Mouse (Mus musculus) stomach, postnatal 0 days (tissue): ENCODE results near the gene Atp5b. TPM values are rescaled to one million over a fixed set of nuclear protein-coding genes. Genes with fewer than 3 reads are reported as not detected.
A peak's percentile ranks its signal among the peaks of the same experiment; 100 is the strongest.

ENCODE experiments used
- ATAC-seq: fragments of 200-750 bp; cut with Nextera tagmentation; 2 replicates; pipeline ENCODE4 v1.8.0; 2017; ENCODE audit not compliant: low FRiP score, low TSS enrichment
- DNase-seq: peaks from one replicate; pipeline ENCODE4 v3.0.0-alpha.2; 2016; ENCODE audit warnings: low spot score
- H3K27ac ChIP-seq: fragments of 300-500 bp; sonication (generic); replicated peaks from 2 replicates; pipeline ENCODE4 v1.5.1; 2014; ENCODE audit warnings: mild to moderate bottlenecking, control low read depth
- H3K27me3 ChIP-seq: fragments of 300-500 bp; sonication (generic); 2 replicates; pipeline ENCODE4 v1.6.1; 2014; ENCODE audit warnings: low read length; ENCODE audit not compliant: control insufficient read depth, insufficient read depth
- H3K36me3 ChIP-seq: fragments of 300-500 bp; sonication (generic); 2 replicates; pipeline ENCODE4 v1.6.1; 2014; ENCODE audit warnings: low read length, mixed read lengths; ENCODE audit not compliant: control insufficient read depth, insufficient read depth
- H3K4me1 ChIP-seq: fragments of 300-500 bp; sonication (generic); replicated peaks from 2 replicates; pipeline ENCODE4 v1.6.1; 2014; ENCODE audit warnings: antibody characterized with exemption; ENCODE audit not compliant: control insufficient read depth, insufficient read depth
- H3K4me2 ChIP-seq: fragments of 300-500 bp; sonication (generic); replicated peaks from 2 replicates; pipeline ENCODE4 v1.6.1; 2014; ENCODE audit warnings: low read depth, mild to moderate bottlenecking, control low read depth, moderate library complexity
- H3K4me3 ChIP-seq: fragments of 300-500 bp; sonication (generic); 2 replicates; pipeline ENCODE4 v1.5.1; 2014; ENCODE audit warnings: low read depth, low read length, control low read depth
- H3K9ac ChIP-seq: fragments of 300-500 bp; sonication (generic); 2 replicates; pipeline ENCODE4 v1.6.1; 2014; ENCODE audit warnings: mild to moderate bottlenecking, low read length, control low read depth, mixed read lengths
- H3K9me3 ChIP-seq: fragments of 300-500 bp; sonication (generic); 2 replicates; pipeline ENCODE4 v1.6.1; 2016; ENCODE audit warnings: low read length; ENCODE audit not compliant: control insufficient read depth
- CTCF ChIP-seq: IDR thresholded peaks from 2 replicates; pipeline ENCODE4 v1.5.1; 2016; ENCODE audit warnings: antibody characterized with exemption, low read depth, mild to moderate bottlenecking, moderate library complexity
- EP300 ChIP-seq: optimal IDR thresholded peaks from 2 replicates; pipeline ENCODE3; 2016; ENCODE audit warnings: antibody characterized with exemption
- WGBS: fragments of 180-500 bp; shearing (Covaris S2); extraction: QIAGEN DNeasy Blood & Tissue Kit; methylation state at CpG from one replicate; pipeline ENCODE4 v1.1.7; 2014; 5-methylcytosine and 5-hydroxymethylcytosine counted together
- microRNA counts: library from miRNA; unstranded; fragments of <30 nt; microRNA quantifications from one replicate; lab custom pipeline; 2015
- microRNA-seq: library from miRNA; unstranded; fragments of <30 nt; microRNA quantifications from one replicate; pipeline ENCODE4, GENCODE M21; 2016
- polyA plus RNA-seq: library from polyadenylated mRNA; unstranded; fragments of >200 nt; fragmentation: Nextera tagmentation; extraction: Ambion mirVana; gene quantifications from 2 replicates; pipeline ENCODE4 v1.2.1, GENCODE M21; 2015

The Atp5b gene
- polyA plus RNA-seq, 1 experiment from 2014 or later: 2,075 TPM

DNA sequence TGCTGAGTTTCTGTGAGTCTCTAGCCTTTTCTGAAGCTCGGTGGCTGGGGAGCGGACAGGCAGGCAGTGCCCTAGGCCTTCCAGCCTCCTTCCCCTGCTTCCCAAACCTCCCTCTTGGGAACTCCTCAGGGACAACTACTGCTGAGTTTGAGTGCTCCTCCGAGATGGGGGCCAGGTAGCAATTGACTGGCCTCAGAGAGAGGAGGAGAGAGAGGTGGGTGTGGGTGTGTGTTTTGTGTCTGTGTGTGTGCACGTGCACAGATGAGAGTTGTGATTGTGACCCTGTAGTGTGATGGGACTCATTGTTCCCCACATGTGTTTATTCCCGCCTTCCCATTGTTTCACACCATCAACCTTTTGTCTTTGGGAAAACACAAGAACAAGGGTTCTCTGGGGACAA, 44.4 kb downstream of the Atp5b start:
- Histone ChIP-seq H3K9ac (no peak overlapping the region), H3K27ac (no peak overlapping the region), H3K9me3 (no peaks in the 10 kb centered on the region), H3K27me3 (no peaks in the 10 kb centered on the region), H3K4me1 (no peaks in the 10 kb centered on the region), H3K4me3 (no peak overlapping the region), H3K4me2 (no peak overlapping the region), H3K36me3 (peaks cover 47% of the 10 kb centered on the region)
- DNase-seq (no peak), ATAC-seq (no peak)
- TF ChIP-seq CTCF (no peak), EP300 (no peak)
- 71% methylated on average over 5 of the region's 5 CpGs for WGBS

DNA sequence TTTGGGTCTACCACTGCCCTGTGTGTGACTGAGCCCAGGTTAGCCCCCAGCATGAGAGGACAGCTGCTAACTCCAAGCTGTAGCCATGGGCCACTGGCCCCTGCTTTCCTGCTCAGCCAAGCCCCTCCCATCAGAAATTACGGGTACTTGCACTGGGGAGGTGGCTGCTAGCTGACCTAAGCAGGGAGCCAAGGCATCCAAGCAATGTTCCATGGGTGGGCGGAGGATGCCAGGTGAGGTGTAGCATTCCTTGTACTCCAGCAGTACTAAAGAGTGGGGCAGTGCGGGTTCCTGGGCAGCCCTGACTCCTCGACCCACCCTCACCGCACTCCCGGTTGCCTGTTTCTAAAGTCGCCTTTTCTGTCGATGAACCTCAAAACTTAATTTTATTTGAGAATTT, 45.1 kb downstream of the Atp5b start:
- no peaks in the 10 kb centered on the region for H3K9me3 ChIP-seq
- H3K4me3 ChIP-seq: no peak overlapping the region
- TF ChIP-seq EP300: no peak
- TF ChIP-seq CTCF: no peak
- no peak overlapping the region for H3K4me2 ChIP-seq
- DNase-seq: no peak
- ATAC-seq: no peak
- no peaks in the 10 kb centered on the region for H3K27me3 ChIP-seq
- peaks cover 42% of the 10 kb centered on the region for H3K36me3 ChIP-seq
- WGBS: 65% methylated on average over 8 of the region's 8 CpGs
- no peak overlapping the region for H3K27ac ChIP-seq
- no peak overlapping the region for H3K9ac ChIP-seq
- H3K4me1 ChIP-seq: no peaks in the 10 kb centered on the region

DNA sequence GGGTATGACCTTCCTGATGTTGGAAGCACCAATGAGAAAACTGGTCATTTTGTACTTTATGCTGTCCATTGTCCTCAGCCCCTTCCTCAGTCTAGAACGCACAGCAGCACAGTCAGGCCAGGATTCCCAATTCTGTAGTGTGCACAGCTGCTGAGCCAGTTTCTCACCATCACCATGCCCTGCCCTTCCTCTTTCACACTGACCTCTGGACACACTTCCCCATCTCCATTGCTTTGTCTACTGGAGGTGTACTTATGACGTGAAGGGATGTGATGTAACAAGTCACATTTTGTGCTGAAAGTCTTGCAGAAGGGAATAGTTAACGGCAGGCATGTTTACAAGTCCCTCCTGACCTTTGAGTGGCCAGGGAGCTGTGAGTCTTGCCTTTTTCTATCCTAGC, 48.2 kb downstream of the Atp5b start:
- no peak overlapping the region for H3K4me2 ChIP-seq
- no peaks in the 10 kb centered on the region for H3K4me1 ChIP-seq
- H3K4me3 ChIP-seq: no peak overlapping the region
- H3K9ac ChIP-seq: no peak overlapping the region
- H3K27ac ChIP-seq: no peak overlapping the region
- H3K27me3 ChIP-seq: no peaks in the 10 kb centered on the region
- H3K9me3 ChIP-seq: no peaks in the 10 kb centered on the region
- H3K36me3 ChIP-seq: peaks cover 17% of the 10 kb centered on the region
- no peak for ATAC-seq
- 60% methylated on average over 3 of the region's 3 CpGs for WGBS
- DNase-seq: no peak
- TF ChIP-seq EP300: no peak
- TF ChIP-seq CTCF: no peak

DNA sequence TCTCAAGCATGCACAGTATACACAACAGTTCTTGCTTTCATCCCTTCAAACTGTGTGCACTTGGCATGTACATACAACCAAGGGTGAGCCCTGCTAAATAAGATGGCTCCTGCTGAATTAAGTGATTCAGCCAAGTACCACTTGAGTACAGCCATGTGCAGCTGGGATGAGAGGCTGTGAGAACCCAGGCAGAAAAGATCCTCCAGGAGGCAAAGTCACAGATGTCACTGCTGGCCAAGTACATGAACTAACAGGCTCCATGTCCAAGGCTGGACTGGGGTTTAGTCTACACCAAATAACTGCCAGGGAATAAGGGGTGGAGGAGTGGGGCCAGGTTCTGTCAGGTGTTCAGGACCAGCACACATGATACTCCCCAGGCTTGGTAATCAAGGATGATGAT, 48.7 kb downstream of the Atp5b start:
- Histone ChIP-seq H3K4me1 (no peaks in the 10 kb centered on the region), H3K9ac (no peak overlapping the region), H3K27ac (no peak overlapping the region), H3K4me3 (no peak overlapping the region), H3K4me2 (no peak overlapping the region), H3K9me3 (no peaks in the 10 kb centered on the region), H3K27me3 (no peaks in the 10 kb centered on the region), H3K36me3 (peaks cover 13% of the 10 kb centered on the region)
- TF ChIP-seq CTCF (no peak), EP300 (no peak)
- DNase-seq (no peak), ATAC-seq (no peak)

DNA sequence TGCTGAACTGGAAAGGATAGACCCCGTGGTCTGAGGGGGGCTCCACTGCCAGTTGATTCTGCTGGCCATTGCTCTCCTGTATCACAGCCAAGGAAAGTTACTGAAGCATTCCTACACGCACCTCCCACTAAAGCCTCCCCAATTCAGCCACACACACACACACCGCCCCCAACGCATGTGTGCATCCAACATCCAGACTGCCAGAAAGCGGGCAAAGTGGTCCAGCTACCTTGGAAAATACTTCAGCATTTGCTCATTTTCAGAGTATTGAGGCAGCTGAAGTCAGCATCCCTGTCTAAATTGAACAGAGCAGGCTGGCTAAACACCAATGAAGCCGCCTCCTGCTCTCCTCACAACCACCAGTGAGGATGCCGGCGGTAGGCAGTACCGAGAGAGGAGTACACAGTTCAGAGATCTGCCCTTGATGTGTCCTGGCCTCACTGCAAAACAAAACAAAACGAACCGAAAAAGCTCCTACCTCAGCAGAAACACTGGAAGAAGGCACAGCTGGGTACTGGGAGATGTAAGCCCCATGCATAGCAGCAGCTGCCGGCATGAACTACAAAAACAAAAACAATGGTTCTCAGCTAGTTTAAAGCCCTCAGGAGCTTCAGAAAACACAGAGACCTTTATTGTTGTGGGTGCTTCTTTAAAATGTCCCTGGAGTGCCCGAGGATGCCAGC, 50.7 kb downstream of the Atp5b start:
- no peak; the same call in 1 of the 2 replicates for ATAC-seq
- 62% methylated on average over 13 of the region's 13 CpGs for WGBS
- Histone ChIP-seq H3K27ac (no peak overlapping the region), H3K27me3 (no peaks in the 10 kb centered on the region), H3K4me3 (no peak overlapping the region), H3K4me2 (no peak overlapping the region), H3K9me3 (no peaks in the 10 kb centered on the region), H3K36me3 (peaks cover 9% of the 10 kb centered on the region; the same call in 1 of the 2 replicates), H3K4me1 (no peaks in the 10 kb centered on the region), H3K9ac (no peak overlapping the region)
- no peak for TF ChIP-seq CTCF
- no peak for TF ChIP-seq EP300
- DNase-seq: no peak

DNA sequence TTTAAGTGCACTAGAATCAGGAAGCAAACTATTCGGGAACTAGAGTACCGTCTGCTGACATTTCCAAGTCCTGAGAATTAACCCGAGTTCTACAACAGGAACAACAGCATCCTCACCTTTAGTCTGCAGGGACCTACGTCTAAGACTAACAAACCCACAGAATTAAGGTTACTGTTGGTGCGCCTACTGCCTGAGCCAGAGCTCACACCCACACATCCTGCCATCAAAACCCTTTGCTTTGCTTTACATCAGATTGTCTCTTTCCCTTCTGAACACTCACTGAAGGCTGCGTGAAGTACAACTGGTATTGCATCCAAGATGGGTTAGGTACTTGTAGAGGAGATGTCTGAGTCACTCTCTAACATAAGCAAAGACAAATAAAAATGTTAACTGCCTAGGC, 52.3 kb downstream of the Atp5b start:
- Histone ChIP-seq H3K4me2 (no peak overlapping the region), H3K4me3 (no peak overlapping the region), H3K9ac (no peak overlapping the region), H3K27ac (no peak overlapping the region), H3K27me3 (no peaks in the 10 kb centered on the region), H3K36me3 (peaks cover 12% of the 10 kb centered on the region; the same call in 1 of the 2 replicates), H3K9me3 (no peaks in the 10 kb centered on the region), H3K4me1 (no peaks in the 10 kb centered on the region)
- ATAC-seq (no peak), DNase-seq (no peak)
- WGBS: 84% methylated on average over 6 of the region's 6 CpGs
- TF ChIP-seq CTCF (no peak), EP300 (no peak)

MicroRNA genes within 50 kb of the gene (microRNA counts, 519-probe panel; counts per million panel counts)
- not detected for microRNA mmu-miR-677 (lab: Ali Mortazavi, UCI)

Small RNAs within 50 kb of the gene (microRNA-seq; reads per million reads assigned to microRNA genes)
- gene Mir677: 10.0 reads per million, percentile 16 among the genes with 10 or more reads in this experiment

Other genes with a start within 250 kb of the Atp5b start
- gene Rdh19, start 233.3 kb upstream of the Atp5b start, polyA plus RNA-seq: not detected in 2 replicates
- gene Rdh16f2, start 216.8 kb upstream of the Atp5b start, polyA plus RNA-seq: not detected in 2 replicates
- 1.9 and 2.1 TPM in 2 replicates for gene Rdh7, start 194.5 kb upstream of the Atp5b start, polyA plus RNA-seq
- gene Sdr9c7, start 184.8 kb upstream of the Atp5b start, polyA plus RNA-seq: 24.6 and 24.7 TPM in 2 replicates
- 5.0 and 5.7 TPM in 2 replicates for gene Hsd17b6, start 75.7 kb upstream of the Atp5b start, polyA plus RNA-seq
- 27.3 and 27.4 TPM in 2 replicates for gene Prim1, start 68.1 kb upstream of the Atp5b start, polyA plus RNA-seq
- 618 and 628 TPM in 2 replicates for gene Naca, start 47.7 kb upstream of the Atp5b start, polyA plus RNA-seq
- gene Ptges3, start 24.3 kb upstream of the Atp5b start, polyA plus RNA-seq: 297 and 316 TPM in 2 replicates
- 5.5 and 7.9 TPM in 2 replicates for gene Baz2a, start 8.3 kb downstream of the Atp5b start, polyA plus RNA-seq
- gene Rbms2, start 97.0 kb downstream of the Atp5b start, polyA plus RNA-seq: 15.5 and 17.0 TPM in 2 replicates
- 0.53 and 0.64 TPM in 2 replicates for gene Gls2, start 111.2 kb downstream of the Atp5b start, polyA plus RNA-seq
- gene Spryd4, start 128.5 kb downstream of the Atp5b start, polyA plus RNA-seq: 25.6 and 26.1 TPM in 2 replicates
- not detected in 2 replicates for gene Mip, start 142.6 kb downstream of the Atp5b start, polyA plus RNA-seq
- 8.9 and 10.5 TPM in 2 replicates for gene Timeless, start 148.8 kb downstream of the Atp5b start, polyA plus RNA-seq
- 0.13 TPM in 1 of 2 replicates, not detected in the other for gene Apon, start 170.8 kb downstream of the Atp5b start, polyA plus RNA-seq
- gene Apof, start 185.4 kb downstream of the Atp5b start, polyA plus RNA-seq: 1.1 and 2.5 TPM in 2 replicates
- 7.8 and 8.6 TPM in 2 replicates for gene Stat2, start 187.3 kb downstream of the Atp5b start, polyA plus RNA-seq
- gene Il23a, start 215.5 kb downstream of the Atp5b start, polyA plus RNA-seq: 0.33 and 0.35 TPM in 2 replicates
- 12.6 and 14.1 TPM in 2 replicates for gene Pan2, start 220.1 kb downstream of the Atp5b start, polyA plus RNA-seq
- gene Cnpy2, start 239.2 kb downstream of the Atp5b start, polyA plus RNA-seq: 214 and 218 TPM in 2 replicates